Mouse (Mus musculus) adrenal gland, postnatal 10 days (tissue): ENCODE data around the gene Gmnn. TPM values are rescaled to one million over a fixed set of nuclear protein-coding genes. Genes with fewer than 3 reads are reported as not detected.

Source experiments
- DNase-seq: peaks from one replicate; pipeline ENCODE4 v3.0.0; 2021; ENCODE audit warnings: mixed read lengths
- total RNA-seq, 2 experiments: library from RNA; stranded (reverse); gene quantifications; 2 replicates each; pipeline ENCODE4 v1.2.3; 2021

The Gmnn gene
- total RNA-seq, 2 experiments from 2014 or later: 19.9 to 31.3 TPM

- no peak for DNase-seq
Measured at GRCm38 (mm10) chr13:24761083-24761402, 680 bp downstream of the Gmnn start.

GRCm38 (mm10) chr13:24760351-24760870, 1.3 kb downstream of the Gmnn start:
- no peak for DNase-seq

- no peak for DNase-seq
Measured at GRCm38 (mm10) chr13:24759451-24759850, 2.3 kb downstream of the Gmnn start.

DNA sequence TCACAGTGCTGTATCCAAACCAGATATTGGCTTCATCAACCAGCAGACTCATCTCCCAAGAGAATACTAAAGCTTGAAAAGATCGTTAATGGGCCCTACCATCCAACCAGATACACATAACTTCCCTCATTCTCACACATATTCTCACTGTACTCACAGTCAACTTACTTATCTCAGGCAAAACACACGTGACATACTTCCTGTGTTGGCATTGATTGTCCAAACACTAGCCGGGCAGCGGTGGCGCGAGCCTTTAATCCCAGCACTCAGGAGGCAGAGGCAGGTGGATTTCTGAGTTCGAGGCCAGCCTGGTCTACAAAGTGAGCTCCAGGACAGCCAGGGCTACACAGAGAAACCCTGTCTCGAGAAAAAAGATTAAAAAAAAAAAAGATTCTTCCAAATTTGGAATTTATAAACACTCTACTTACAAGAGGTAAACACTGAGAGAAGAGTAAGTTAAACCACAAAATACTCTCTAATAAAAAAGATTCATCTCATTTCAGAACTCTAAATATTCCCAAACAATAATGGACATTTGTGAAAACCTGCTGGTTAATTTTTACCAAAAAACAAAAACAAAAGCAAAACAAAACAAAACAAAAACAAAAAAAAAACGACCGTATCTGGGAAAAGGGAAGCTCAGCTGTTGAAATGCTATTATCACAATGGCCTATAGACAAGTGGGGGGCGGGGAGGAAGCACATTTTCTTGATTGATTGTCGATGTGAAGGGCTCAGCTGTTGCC, 3.7 kb downstream of the Gmnn start:
- no peak for DNase-seq

- no peak for DNase-seq
Measured at GRCm38 (mm10) chr13:24756756-24757155, 5.0 kb downstream of the Gmnn start.

GRCm38 (mm10) chr13:24751396-24751795, 10.3 kb downstream of the Gmnn start:
- DNase-seq: no peak

GRCm38 (mm10) chr13:24750807-24751206, 10.9 kb downstream of the Gmnn start:
- no peak for DNase-seq

GRCm38 (mm10) chr13:24747823-24748222, 13.9 kb downstream of the Gmnn start:
- DNase-seq: no peak

- DNase-seq: no peak
Measured at GRCm38 (mm10) chr13:24741028-24741427, 20.7 kb downstream of the Gmnn start, which contains the start of gene Armh2. Armh2 (plus strand) TSS chr13:24741232.

DNA sequence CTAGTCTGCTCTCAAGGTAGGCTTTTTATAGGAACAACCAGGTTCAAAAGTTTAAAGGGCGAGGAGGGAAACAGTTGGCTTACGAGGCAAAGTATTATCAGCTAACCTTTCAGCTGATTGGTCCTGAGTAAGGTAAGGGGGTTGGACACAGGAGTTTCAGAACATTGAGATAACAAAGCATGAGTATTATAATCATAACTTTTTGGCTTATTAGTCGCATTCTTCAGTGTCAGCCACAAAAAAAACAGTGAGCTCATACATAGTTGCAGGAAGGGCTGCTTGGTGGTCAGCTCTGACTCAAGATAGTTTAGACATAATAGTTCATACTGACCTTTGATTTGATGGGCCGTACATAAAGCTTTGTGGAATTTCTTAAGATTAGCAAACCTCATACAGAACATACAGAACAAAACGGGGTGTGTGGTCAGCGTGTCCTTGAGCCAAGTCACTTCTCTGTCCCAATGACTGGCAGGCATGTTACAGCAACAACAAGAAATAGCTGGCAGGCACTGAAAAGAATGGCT, 26.1 kb downstream of the Gmnn start:
- peak; percentile 24 for DNase-seq

GRCm38 (mm10) chr13:24734502-24734901, 27.2 kb downstream of the Gmnn start:
- DNase-seq: no peak

- no peak for DNase-seq
Measured at GRCm38 (mm10) chr13:24729128-24729527, 32.6 kb downstream of the Gmnn start.

DNA sequence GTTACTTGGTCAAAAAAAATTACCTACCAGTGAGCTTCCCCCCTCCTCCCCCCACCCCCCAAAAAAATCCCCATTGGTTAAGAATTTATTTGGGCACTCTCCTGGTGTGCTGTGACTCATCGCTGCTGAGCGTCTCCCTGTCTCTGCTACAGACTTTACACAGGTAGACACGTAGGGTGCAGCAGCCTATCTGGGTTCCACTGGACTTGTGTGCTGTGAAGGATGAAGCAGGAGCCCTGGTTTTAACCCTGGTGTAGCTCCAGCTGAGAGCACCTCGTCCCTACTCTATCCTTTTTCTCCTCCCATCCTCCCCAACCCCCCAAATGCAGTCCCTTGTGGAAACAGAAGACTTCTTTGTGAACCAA, 37.3 kb downstream of the Gmnn start:
- no peak for DNase-seq

DNA sequence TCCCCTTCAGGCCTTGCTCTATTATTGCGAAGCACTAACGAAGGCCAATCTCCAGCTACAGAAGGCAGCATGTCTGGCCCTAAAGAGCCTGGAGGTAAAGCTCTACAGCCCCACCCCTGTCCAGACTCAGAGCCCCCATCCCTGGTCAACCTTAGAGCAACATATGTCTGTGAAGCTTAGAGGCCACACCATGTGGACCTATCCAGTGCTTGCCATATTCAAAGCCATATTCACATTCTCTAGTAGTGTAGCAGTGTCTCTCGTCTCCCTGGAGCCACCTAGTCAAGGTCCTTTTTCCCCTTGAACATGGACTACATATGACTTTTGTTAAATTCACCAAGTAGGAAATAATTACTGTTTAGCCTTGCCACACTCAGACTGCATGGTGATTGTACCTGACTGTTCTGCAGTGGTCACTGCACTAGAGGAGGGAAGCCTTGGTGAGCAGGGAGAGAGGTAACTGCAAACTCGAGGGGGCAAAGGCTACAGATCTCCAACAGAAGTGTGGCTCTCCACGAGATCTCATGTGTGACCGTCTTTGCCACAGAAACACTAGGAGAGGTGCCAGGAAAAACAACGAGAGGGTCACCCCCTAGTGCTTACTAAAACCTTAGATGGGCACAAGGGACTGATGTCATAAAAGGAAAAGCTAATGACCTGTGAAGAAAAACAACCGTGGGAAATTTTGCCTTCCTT, 37.9 kb downstream of the Gmnn start:
- no peak for DNase-seq

DNA sequence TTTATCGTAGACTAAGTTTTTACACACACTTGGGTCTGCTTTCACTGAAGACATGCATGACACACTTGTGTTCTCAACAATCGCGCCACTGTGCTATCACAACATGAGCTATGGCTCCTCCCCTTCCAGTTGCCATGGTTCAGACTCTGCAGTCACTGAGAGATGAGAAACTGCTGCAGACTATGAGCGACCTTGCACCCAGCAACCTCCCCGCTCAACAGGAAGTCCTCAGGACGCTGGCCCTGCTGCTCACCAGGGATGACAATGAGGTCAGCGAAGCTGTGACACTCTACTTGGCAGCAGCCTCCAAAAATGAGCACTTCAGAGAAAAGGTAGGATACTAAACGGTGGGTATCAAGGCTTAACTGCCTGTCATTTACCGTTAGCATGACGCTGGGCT, 40.2 kb downstream of the Gmnn start:
- peak; percentile 60 for DNase-seq

GRCm38 (mm10) chr13:24717677-24718076, 44.0 kb downstream of the Gmnn start:
- DNase-seq: no peak

DNA sequence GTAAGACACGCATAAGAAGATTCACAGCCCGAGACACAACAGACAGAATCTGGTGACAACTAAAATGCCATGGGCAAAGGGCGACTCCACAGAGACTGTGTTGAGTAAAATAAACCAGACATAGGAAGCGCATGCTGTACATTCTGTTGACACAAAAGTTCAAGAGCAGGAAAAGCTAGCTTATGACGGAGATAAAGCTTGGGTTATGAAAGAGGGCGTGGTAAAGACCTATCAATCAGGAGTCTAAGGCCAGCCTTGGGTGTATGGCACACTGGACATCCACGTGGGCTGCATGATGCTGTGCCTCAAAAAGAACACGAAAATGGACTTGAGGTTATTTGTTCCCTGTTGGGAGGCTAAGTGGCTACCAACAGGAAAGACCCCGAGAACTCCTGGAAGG, 45.3 kb downstream of the Gmnn start:
- no peak for DNase-seq

GRCm38 (mm10) chr13:24715601-24716000, 46.1 kb downstream of the Gmnn start:
- no peak for DNase-seq

DNA sequence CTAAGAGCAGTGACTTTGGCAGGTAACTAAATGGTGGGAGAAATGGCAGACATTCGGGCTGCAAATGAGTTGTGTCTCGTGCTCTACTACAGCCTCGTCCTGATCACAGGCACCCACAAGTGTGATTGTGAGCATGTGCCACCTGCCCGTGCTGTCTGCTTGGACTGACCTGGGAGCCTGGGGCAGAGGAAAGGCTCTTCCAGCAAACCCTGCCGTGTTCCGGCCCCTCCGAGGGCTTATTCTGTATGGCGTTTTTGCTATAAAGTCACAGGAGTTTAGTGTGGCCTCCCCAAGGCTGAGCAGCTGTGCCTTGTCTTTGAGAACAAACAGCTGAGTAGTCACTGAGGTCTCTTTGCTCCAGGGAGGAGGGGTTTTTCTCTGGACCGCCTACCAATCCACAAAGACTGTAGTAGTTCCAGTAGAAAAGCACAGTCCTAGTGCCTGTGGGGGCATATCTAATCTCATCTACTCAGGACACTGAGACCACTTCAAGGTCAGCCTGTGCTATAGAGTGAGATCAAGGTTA, 47.3 kb downstream of the Gmnn start:
- DNase-seq: no peak

DNA sequence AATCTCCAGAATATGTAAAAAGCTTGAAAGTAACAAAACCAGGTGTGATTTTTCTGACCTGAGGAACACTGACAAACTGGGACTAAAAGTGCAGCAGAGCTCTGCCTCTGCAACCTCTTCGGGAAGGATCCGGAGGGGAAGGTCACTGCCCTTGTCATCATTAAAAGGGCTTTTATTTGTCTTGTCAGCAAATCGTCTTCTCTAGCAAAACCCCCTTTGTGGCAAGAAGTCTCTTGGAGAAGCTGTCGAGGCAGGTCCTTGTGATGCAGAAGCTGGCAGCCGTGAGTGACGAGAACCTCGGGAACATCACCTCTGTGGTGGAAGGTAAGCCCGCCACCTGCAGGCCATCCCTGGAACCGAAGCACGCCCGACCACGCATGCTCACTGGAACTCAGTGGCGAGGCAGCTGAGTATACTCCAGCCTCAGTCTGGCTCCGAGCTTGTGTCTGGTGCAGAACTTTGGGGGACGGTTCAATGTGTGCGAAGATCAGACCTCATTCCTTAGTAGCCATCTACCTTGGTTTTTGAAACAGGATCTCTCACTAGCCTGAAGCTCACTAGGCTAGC, 48.2 kb downstream of the Gmnn start:
- DNase-seq: peak; percentile 95

- no peak for DNase-seq
Measured at GRCm38 (mm10) chr13:24712581-24713130, 49.1 kb downstream of the Gmnn start.

DNA sequence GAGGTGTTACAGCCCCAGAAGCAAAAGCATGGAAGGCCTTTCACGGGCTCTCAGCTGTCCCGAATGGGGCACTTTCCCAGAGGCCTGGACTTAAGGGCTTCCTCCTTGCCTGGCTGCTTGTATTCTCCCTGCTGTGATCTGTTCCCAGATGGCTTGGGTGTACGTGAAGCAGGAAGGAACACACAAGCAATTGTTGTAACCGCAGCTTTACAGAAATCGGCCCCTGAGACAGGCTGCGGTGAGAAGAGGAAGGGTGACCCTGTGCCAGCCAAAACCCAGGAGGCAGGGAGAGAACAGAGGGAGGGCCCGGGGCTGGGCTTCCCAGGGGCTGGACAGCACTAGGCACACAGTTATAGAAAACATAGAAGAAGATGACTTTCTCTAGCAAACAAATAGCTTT, 50.8 kb downstream of the Gmnn start:
- DNase-seq: no peak
